Mouse (Mus musculus): ENCODE results near the gene Foxp4. TPM values are rescaled to one million over a fixed set of nuclear protein-coding genes. Genes with fewer than 3 reads are reported as not detected.

The Foxp4 gene
- polyA plus RNA-seq, 1 experiment from 2014 or later = 32.4 TPM

GRCm38 (mm10) chr17:47850639-47851314 lies 73.7 kb downstream of the Foxp4 start:
- no peak for DNase-seq (ENCODE audit: low spot score)
- no peaks in the 10 kb centered on the region for H3K4me1 ChIP-seq (replicated peaks; ENCODE audit: control insufficient read depth, insufficient read depth, low read length)
- H3K9me3 ChIP-seq (ENCODE audit: control insufficient read depth, low read length) = 0 out of 2 replicates have a peak, but pooled peaks cover 3% of the 10 kb centered on the region
- no peaks in the 10 kb centered on the region for H3K36me3 ChIP-seq (ENCODE audit: control insufficient read depth, insufficient read depth, low read length)
- H3K27me3 ChIP-seq (replicated peaks; ENCODE audit: control insufficient read depth, insufficient read depth, low read length) = no peaks in the 10 kb centered on the region
- no peak overlapping the region for H3K9ac ChIP-seq (ENCODE audit: low read length)
- H3K4me3 ChIP-seq (ENCODE audit: low read depth, low read length) = no peak overlapping the region
- no peak overlapping the region for H3K4me2 ChIP-seq (ENCODE audit: low read length)
- H3K27ac ChIP-seq (ENCODE audit: low read depth) = no peak overlapping the region
- 68% methylated on average over 7 of the region's 7 CpGs for WGBS
- ATAC-seq (replicated peaks; ENCODE audit: low FRiP score, low TSS enrichment, low read depth) = no peak

GRCm38 (mm10) chr17:47850035-47850434 lies 74.4 kb downstream of the Foxp4 start:
- Histone ChIP-seq H3K9me3 (ENCODE audit: control insufficient read depth, low read length) (no peaks in the 10 kb centered on the region), H3K4me2 (ENCODE audit: low read length) (no peak overlapping the region), H3K4me3 (ENCODE audit: low read depth, low read length) (no peak overlapping the region), H3K27ac (ENCODE audit: low read depth) (no peak overlapping the region), H3K4me1 (replicated peaks; ENCODE audit: control insufficient read depth, insufficient read depth, low read length) (no peaks in the 10 kb centered on the region), H3K9ac (ENCODE audit: low read length) (no peak overlapping the region), H3K27me3 (replicated peaks; ENCODE audit: control insufficient read depth, insufficient read depth, low read length) (no peaks in the 10 kb centered on the region), H3K36me3 (ENCODE audit: control insufficient read depth, insufficient read depth, low read length) (no peaks in the 10 kb centered on the region)
- WGBS = 75% methylated on average over 3 of the region's 3 CpGs
- DNase-seq (ENCODE audit: low spot score) (no peak), ATAC-seq (replicated peaks; ENCODE audit: low FRiP score, low TSS enrichment, low read depth) (no peak)

- WGBS = 85% methylated on average over 6 of the region's 6 CpGs
- Histone ChIP-seq H3K4me2 (ENCODE audit: low read length) (no peak overlapping the region), H3K9me3 (ENCODE audit: control insufficient read depth, low read length) (no peaks in the 10 kb centered on the region), H3K4me3 (ENCODE audit: low read depth, low read length) (no peak overlapping the region), H3K9ac (ENCODE audit: low read length) (no peak overlapping the region), H3K4me1 (replicated peaks; ENCODE audit: control insufficient read depth, insufficient read depth, low read length) (no peaks in the 10 kb centered on the region), H3K27ac (ENCODE audit: low read depth) (no peak overlapping the region), H3K36me3 (ENCODE audit: control insufficient read depth, insufficient read depth, low read length) (no peaks in the 10 kb centered on the region), H3K27me3 (replicated peaks; ENCODE audit: control insufficient read depth, insufficient read depth, low read length) (no peaks in the 10 kb centered on the region)
- DNase-seq (ENCODE audit: low spot score) (no peak), ATAC-seq (replicated peaks; ENCODE audit: low FRiP score, low TSS enrichment, low read depth) (no peak)
Observed at GRCm38 (mm10) chr17:47847985-47848384, 76.5 kb downstream of the Foxp4 start.

- Histone ChIP-seq H3K9ac (ENCODE audit: low read length) (no peak overlapping the region), H3K36me3 (ENCODE audit: control insufficient read depth, insufficient read depth, low read length) (no peaks in the 10 kb centered on the region), H3K27me3 (replicated peaks; ENCODE audit: control insufficient read depth, insufficient read depth, low read length) (no peaks in the 10 kb centered on the region), H3K9me3 (ENCODE audit: control insufficient read depth, low read length) (no peaks in the 10 kb centered on the region), H3K4me1 (replicated peaks; ENCODE audit: control insufficient read depth, insufficient read depth, low read length) (0 out of 2 replicates have a peak, but pooled peaks cover 5% of the 10 kb centered on the region), H3K27ac (ENCODE audit: low read depth) (no peak overlapping the region), H3K4me3 (ENCODE audit: low read depth, low read length) (no peak overlapping the region), H3K4me2 (ENCODE audit: low read length) (no peak overlapping the region)
- no peak for ATAC-seq (replicated peaks; ENCODE audit: low FRiP score, low TSS enrichment, low read depth)
- WGBS = 78% methylated on average over 11 of the region's 11 CpGs
- no peak for DNase-seq (ENCODE audit: low spot score)
Observed at GRCm38 (mm10) chr17:47845609-47846008, 78.8 kb downstream of the Foxp4 start.

- H3K9ac ChIP-seq (ENCODE audit: low read length) = no peak overlapping the region
- 0 out of 2 replicates have a peak, but pooled peaks cover 5% of the 10 kb centered on the region for H3K4me1 ChIP-seq (replicated peaks; ENCODE audit: control insufficient read depth, insufficient read depth, low read length)
- no peak overlapping the region for H3K4me2 ChIP-seq (ENCODE audit: low read length)
- H3K4me3 ChIP-seq (ENCODE audit: low read depth, low read length) = no peak overlapping the region
- DNase-seq (ENCODE audit: low spot score) (no peak), ATAC-seq (replicated peaks; ENCODE audit: low FRiP score, low TSS enrichment, low read depth) (no peak)
- H3K27me3 ChIP-seq (replicated peaks; ENCODE audit: control insufficient read depth, insufficient read depth, low read length) = no peaks in the 10 kb centered on the region
- H3K9me3 ChIP-seq (ENCODE audit: control insufficient read depth, low read length) = no peaks in the 10 kb centered on the region
- H3K27ac ChIP-seq (ENCODE audit: low read depth) = no peak overlapping the region
- 97% methylated on average over 3 of the region's 3 CpGs for WGBS
- no peaks in the 10 kb centered on the region for H3K36me3 ChIP-seq (ENCODE audit: control insufficient read depth, insufficient read depth, low read length)
Observed at GRCm38 (mm10) chr17:47843465-47843864, 81.0 kb downstream of the Foxp4 start.

GRCm38 (mm10) chr17:47841931-47842623 lies 82.4 kb downstream of the Foxp4 start:
- no peaks in the 10 kb centered on the region for H3K9me3 ChIP-seq (ENCODE audit: control insufficient read depth, low read length)
- 58% methylated on average over 19 of the region's 19 CpGs for WGBS
- DNase-seq (ENCODE audit: low spot score) (no peak), ATAC-seq (replicated peaks; ENCODE audit: low FRiP score, low TSS enrichment, low read depth) (no peak)
- H3K4me2 ChIP-seq (ENCODE audit: low read length) = no peak overlapping the region
- no peaks in the 10 kb centered on the region for H3K36me3 ChIP-seq (ENCODE audit: control insufficient read depth, insufficient read depth, low read length)
- no peak overlapping the region for H3K4me3 ChIP-seq (ENCODE audit: low read depth, low read length)
- no peak overlapping the region for H3K27ac ChIP-seq (ENCODE audit: low read depth)
- H3K4me1 ChIP-seq (replicated peaks; ENCODE audit: control insufficient read depth, insufficient read depth, low read length) = 0 out of 2 replicates have a peak, but pooled peaks cover 5% of the 10 kb centered on the region
- H3K27me3 ChIP-seq (replicated peaks; ENCODE audit: control insufficient read depth, insufficient read depth, low read length) = no peaks in the 10 kb centered on the region
- no peak overlapping the region for H3K9ac ChIP-seq (ENCODE audit: low read length)

GRCm38 (mm10) chr17:47841521-47841920 lies 82.9 kb downstream of the Foxp4 start:
- H3K27me3 ChIP-seq (replicated peaks; ENCODE audit: control insufficient read depth, insufficient read depth, low read length) = no peaks in the 10 kb centered on the region
- H3K4me3 ChIP-seq (ENCODE audit: low read depth, low read length) = no peak overlapping the region
- DNase-seq (ENCODE audit: low spot score) (no peak), ATAC-seq (replicated peaks; ENCODE audit: low FRiP score, low TSS enrichment, low read depth) (no peak)
- H3K27ac ChIP-seq (ENCODE audit: low read depth) = no peak overlapping the region
- H3K4me1 ChIP-seq (replicated peaks; ENCODE audit: control insufficient read depth, insufficient read depth, low read length) = 0 out of 2 replicates have a peak, but pooled peaks cover 5% of the 10 kb centered on the region
- H3K9me3 ChIP-seq (ENCODE audit: control insufficient read depth, low read length) = no peaks in the 10 kb centered on the region
- H3K36me3 ChIP-seq (ENCODE audit: control insufficient read depth, insufficient read depth, low read length) = no peaks in the 10 kb centered on the region
- no peak overlapping the region for H3K9ac ChIP-seq (ENCODE audit: low read length)
- H3K4me2 ChIP-seq (ENCODE audit: low read length) = no peak overlapping the region
- 92% methylated on average over 8 of the region's 8 CpGs for WGBS

GRCm38 (mm10) chr17:47837808-47838207 lies 86.6 kb downstream of the Foxp4 start:
- H3K4me3 ChIP-seq (ENCODE audit: low read depth, low read length) = no peak overlapping the region
- H3K4me1 ChIP-seq (replicated peaks; ENCODE audit: control insufficient read depth, insufficient read depth, low read length) = peaks cover 13% of the 10 kb centered on the region
- H3K9me3 ChIP-seq (ENCODE audit: control insufficient read depth, low read length) = no peaks in the 10 kb centered on the region
- no peak overlapping the region for H3K27ac ChIP-seq (ENCODE audit: low read depth)
- ATAC-seq (replicated peaks; ENCODE audit: low FRiP score, low TSS enrichment, low read depth) (no peak), DNase-seq (ENCODE audit: low spot score) (no peak)
- H3K4me2 ChIP-seq (ENCODE audit: low read length) = no peak overlapping the region
- no peaks in the 10 kb centered on the region for H3K36me3 ChIP-seq (ENCODE audit: control insufficient read depth, insufficient read depth, low read length)
- H3K9ac ChIP-seq (ENCODE audit: low read length) = no peak overlapping the region
- 21% methylated on average over 6 of the region's 6 CpGs for WGBS
- 0 out of 2 replicates have a peak, but pooled peaks cover 2% of the 10 kb centered on the region for H3K27me3 ChIP-seq (replicated peaks; ENCODE audit: control insufficient read depth, insufficient read depth, low read length)
